Mouse (Mus musculus) cerebellum, adult 8-10 months (tissue): Measurements from ENCODE around the gene Rmdn2.
A peak's percentile ranks its signal among the peaks of the same experiment; 100 is the strongest.

Source experiments
- DNase-seq: peaks from one replicate; pipeline ENCODE4 v3.0.0; 2022

Gene Rmdn2

DNA sequence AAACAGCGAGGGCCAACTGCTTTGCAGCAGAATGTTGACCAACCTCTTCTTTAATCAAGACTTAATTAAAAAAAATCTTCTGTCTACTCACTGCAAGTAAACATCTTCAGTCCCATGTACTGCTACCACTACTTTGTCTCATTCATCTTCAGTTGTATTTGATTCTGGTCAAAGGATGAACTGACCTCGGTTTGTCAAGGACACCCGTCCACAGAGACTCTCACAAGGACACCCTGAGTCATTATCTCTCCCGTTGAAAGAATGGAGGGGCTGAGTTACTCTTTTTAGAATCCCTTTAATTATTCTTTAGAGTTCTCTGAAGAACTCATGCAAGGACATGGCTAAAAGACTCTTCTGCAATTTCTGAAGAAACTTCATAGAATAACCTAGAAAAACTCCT, at the start of gene Rmdn2:
Gene Rmdn2 (plus strand): TSS at position 319 of the 400 bp plus-strand sequence.
- DNase-seq: no peak

DNA sequence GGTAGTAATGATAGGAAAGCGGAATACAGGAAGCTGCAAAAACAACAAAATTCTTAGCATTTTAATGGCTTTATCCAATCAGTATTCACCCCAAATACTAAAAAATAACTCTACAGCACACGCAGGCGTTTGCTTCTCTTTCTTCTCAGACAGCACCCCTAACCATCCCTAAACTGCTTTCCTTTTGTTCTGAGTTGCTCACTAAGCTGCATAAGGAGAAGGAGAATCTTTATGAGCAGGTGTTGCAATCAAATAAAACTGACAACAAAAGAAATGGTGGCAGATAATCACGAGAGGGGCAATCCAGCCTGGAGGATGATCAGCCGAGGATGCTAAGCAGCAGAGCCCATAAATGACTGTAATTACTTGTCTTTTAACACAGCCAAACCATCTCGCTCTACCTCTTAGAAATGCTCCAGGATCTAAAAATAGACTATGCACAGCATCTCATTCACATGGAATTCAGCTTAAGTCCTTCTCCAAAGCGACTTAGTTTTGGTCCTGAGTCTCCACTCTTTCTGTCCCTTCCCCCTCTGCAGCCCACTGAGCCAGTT, 48.5 kb upstream of the Rmdn2 start:
- no peak for DNase-seq

DNA sequence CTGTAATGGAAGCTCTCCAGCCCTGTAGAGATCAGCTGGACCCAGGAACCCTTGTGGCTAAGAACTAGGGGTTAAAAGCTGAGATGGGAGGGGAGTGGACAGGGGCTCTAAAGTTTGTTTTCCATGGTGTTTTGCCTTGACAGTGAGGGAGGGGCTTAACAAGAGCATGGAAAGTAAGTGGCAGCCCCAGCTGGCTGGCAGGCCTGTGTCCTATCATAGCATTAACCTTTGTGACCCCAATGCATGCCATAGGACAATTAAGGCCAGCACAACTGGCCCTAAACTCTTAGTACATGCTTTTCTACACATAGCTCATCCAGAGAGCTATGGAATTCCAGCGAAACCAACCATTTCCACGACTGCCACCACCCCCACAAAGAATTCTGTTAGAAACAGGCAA, 47.9 kb upstream of the Rmdn2 start:
- no peak for DNase-seq

DNA sequence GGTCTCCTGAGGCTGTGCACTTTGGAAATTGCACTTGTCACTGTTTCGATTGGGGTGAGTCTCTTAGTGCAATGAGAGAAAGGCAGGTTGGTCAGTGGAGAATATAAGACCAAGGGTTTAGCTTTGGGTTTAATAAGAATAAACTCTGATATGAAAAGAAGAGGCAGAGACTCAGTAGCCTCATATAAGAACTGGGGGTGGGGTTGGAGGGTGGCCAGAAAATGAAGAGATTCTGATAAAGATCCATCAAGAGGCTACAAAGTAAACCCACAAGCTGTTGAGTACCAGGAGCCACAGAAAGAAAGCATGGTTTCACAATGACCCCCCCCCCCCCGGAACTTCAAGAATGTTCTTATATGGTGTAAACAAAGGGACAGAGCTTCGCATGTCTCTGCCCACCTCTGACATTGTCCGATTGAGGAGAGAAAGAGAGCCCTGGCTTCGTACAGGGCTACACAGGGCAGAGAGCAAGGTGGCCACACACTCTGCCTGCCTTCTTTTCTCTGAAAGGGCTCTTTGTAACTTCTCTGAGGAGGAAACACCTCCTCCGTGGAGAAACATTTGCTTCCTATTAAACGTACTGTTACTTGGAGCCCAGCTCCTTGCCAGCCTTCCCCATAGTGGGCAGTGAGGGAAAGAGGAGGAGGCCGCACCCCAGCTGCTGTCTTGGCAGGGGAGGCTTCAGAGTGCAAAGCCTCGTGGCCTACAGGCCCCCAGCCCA, 46.3 kb upstream of the Rmdn2 start:
- DNase-seq: no peak

DNA sequence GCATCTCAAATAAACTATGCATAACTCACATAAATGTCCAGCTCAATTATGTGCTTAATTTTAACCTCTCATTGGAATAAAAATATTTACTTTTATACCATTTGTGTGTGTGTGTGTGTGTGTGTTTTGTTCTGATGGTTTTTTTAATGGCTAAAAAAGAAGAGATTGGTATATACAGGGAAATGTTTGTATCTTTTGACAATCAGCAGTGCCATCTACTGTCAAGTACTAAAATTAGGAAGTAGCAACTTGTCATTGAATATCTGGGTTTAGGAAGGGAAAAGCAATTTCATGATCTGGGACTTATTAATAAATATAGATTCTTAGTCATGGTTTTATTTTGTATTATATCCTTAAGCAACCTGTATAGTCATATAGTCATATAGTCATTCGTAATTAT, 43.3 kb upstream of the Rmdn2 start:
- DNase-seq: no peak

DNA sequence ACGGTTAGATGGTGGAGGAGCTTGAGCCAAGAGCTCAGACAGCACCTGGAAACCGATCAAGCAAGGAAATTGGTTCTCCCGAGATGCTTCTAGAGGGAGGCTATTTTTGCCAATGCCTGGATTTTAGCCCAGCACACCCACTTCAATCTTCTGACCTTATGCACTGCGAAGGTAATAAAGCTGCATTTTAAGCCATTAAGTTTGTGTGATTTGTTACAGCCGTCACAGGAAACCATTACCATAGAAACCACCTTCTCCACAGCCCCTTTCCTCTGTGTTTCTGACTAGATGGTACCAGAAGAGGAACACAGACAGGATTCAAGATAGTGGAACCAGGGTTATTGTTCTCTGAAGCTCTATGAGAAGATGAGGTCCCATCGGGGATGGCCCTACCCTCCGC, 33.3 kb upstream of the Rmdn2 start:
- DNase-seq: no peak

DNA sequence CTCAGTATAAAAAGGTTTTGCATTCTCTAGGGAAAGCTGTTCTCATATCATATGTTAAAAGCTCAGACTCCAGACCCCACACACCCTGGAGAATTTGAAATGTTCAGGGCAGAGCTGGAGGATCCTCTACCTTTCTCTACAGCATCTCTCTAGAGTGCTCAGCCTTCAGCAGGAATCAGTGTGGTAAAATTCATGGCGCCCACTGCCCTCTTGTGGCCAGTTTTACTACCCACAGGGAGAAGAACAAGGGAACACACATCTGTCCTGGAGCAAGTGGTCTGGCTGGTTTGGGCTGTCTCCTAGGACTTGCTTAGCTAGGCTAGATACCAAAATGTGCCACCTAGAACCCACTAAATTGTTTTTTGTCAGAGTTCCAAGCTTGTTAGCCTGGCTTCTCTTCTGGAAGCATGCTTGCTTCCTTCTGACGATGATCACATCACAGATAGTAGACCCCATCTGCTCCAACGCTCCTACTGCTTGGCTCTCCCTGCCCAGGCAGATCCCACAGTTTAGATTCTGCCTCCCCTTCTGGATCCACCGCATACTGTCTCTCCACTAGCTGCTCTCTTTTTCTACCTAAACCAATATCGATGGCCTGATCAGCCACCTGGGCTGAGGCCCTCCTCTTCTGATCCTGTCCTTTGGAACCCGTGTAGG, 31.3 kb upstream of the Rmdn2 start:
- DNase-seq: peak; percentile 65

DNA sequence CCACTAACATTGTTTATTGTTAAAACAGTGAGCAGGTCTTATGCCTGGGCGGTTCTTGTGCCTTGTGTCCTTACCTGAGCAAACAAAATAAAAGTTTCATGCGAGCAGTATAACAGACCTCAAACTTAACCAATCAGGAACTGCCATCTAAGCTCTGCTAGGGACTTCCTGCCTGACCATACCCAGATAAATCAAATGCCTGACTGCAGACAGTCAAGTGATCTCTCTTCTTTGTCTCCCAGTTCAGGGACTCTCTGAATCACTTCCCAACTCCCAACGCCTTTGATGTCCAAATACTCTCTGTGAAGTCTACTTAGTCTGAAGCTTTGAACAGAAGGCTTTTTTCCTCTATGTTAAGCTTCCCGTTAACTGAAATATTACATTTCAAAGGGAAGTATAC, 28.2 kb upstream of the Rmdn2 start:
- no peak for DNase-seq

DNA sequence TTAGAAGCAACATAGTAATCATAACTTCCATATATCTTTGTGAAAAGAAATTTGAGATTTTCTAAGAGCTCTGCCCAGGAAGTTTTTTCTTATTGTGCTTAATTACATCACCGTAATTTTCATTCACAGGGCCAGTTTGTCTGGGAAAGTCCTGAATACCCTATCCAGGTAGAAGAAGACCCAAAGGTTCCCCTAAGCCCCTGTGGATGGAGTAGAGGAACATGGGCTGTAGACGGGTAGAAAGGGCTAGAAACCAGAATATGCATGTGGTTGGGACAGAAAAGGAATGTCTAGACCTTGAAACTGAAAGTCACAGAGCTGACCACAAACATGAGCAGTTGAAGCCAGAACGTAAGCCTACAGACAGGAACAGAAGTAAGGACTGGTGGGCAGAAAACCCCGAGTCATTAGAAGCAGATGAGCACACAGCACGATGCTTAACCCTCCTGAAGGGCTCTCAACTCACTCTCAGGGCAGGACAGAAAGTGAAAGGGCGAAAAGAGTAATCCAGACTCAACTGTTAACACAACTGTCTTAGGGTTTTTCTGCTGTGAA, 27.3 kb upstream of the Rmdn2 start:
- DNase-seq: no peak

DNA sequence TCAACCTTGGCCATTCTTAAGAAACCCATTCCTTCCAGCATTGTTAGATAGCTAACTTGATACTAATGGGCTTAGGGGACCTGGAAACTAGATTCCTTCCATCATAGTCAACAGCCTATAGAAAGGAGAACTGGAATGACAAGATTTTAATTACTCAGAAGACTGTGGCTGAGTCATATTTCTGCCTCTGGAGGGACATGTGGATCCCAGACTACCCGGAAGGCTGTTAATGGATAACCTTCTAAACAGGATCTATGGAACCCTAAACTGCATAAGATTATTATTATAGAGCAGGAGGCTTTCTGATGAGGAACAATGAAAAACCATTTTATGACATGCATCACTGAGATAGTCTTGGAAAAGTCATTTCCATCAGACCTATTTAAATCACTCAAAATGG, 21.8 kb upstream of the Rmdn2 start:
- DNase-seq: no peak

DNA sequence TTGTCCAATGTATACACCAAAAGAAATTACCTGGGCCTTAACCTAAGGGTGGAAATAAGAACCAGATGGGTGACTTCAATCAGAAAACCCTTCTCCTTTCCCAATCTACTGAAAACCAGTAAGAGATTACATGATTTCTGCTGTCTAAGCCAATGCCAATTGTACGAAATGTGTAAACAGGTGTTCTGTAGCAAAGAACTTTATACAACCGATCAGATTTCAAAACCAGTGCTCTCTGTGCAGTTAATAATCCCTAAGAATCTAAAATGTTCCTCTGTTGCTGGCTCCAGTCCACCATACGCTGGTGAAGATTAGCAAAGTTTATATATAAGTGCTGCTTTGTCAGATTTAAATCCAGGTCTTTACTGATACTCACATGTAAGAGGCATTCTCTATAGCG, 15.7 kb upstream of the Rmdn2 start:
- no peak for DNase-seq

DNA sequence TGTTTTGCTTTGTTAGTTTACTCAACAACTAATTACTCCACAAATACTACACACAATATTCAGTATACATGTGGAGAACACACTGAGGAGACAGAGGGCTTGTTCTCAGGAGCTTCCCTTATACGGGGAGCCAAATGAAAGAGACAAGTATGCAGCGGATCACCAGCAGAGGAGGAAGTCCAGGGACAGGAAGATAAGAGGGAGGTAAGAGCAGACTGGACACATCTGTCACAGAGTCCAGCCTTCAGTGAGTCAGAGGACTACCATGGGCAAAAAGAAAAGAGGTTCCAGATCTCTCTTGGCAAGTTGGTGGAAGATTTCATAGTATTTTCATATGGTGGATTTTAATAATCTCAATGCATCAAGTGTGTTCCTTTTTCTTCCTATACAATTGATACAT, 13.5 kb upstream of the Rmdn2 start:
- DNase-seq: no peak

DNA sequence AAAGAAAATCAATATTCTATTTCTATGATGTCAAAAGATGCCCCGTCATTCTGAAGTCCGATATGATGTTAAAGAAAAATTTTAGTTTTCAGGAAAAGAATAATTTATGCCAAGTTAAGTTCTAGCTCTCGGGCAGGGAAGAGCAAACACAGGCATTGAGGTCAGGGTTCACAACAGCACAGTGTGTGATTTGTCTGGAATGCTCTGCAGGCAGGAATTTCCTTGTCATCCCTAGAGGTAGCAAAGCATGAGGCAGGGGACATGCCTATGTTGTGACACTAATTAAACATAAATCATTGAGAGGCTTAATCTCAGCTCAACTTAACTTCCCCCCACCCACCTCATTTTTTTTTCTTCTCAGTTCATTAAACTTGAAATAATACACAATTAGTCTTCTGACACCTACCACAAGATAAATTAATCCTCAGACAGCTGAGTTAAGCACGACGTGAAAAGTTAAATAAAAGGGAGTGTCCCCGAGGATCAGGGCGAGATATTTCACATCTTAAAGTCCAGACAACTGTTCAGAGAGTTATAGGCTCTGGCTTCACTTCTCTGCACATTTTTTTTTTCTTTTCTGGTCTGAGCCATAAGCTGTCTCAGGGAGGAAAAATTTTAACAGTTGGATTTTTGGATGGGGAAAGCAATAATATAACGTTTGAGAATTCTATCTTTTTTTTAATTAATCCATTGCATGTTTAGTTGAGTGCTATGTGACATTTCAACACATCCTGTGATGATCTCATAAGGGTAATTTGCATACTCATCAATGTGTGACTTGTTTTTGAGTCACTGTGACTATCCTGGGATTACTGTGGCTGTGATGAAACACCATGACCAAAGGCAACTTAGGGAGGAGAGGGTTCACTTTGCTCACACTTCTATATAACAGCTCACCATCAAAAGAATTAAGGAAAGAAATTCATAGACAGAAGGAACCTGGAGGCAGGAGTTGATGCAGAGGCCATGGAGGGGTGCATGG, 12.8 kb upstream of the Rmdn2 start:
- no peak for DNase-seq

DNA sequence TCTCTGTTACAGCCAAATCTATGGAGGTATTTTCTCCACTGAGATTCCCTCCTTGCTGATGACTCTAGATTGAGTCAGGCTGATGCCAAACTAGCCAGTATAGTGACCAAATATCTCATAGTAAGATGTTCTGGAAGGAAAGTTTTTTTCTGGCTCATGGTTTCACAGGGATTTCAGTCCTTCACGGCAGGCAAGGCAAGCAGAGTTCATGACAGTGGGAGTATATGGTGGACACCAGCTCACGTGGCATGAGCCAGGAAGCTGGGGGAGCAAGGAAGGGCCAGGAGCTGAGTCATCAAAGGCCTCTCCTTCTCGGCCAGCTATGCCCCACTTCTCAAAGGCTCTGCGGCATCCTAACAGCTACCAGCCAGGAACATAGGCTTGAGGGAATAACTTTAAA, 11.6 kb upstream of the Rmdn2 start:
- DNase-seq: no peak

DNA sequence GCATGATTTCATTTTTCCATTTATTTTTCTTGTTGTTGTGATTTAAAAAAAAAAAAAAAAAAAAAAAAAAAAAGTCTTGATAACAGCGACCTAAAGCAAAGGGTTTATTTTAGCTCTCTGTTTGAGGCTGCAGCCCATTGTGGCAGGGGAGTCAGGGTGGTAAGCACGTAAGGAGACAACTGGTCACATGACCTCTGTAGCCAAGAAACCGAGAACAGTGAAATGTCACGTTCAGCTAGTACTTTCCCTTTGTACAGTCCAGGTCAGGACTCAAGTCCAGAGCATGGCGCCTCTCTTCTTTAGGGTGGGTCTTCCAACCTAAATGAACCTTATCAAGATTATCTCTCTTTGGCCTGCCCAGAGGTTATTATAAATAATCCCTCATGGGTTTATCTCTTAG, 9.3 kb upstream of the Rmdn2 start:
- no peak for DNase-seq

DNA sequence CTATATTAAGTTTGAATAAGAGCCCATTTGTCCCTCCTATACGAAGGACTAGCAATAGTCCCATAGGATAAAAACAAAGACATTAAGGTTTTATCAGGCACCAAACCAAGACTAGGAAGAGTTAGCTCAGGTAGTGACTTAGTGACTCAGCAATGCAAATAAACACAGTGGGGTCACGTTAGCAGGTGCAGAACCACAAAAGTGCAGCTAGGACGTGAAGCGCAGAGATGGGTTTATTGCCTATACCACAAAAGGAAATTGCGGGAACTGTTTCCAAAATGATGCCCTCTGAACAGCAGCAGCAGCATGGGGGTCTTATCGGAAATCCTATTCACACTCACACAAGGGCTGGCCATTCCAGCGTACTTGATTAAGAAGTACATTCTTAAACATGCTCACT, 8.2 kb upstream of the Rmdn2 start:
- DNase-seq: no peak

DNA sequence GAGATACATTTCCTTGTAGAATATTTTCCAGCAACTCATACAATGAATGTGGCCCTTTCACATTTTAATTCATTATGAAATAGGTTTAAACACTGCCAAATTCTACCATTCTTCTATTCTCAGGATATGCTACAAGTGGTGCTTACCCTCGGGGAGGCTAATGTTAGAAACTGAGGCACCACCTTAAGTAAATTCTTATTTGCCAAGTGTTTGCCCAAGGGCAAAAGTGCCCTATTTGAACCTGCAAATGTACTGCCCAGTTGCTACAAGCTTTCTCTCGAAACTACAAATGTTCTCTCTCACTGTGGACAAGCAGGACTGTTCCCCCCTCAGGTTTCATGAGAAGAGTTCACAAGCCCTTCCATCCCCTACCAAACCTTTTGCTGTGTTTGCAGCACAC, 5.9 kb upstream of the Rmdn2 start:
- DNase-seq: no peak

DNA sequence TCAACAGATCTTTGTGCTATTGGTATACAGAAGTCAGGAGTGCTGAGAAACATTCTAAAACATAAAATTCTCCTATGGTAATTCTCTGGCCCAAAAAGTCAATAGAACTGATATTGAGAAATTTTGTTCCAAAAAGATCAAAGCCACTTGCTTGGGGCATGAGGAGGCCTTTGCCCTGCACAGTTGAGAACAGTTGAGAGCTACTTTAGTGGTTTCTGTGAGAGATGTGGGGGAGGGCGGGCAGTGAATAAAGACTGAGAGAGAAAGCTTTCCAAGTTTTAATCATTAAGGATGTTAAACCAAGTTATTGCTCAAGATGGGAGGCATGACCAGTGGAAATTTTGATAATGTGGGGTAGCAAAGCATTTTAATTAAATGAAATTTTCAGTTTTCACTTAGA, 2.0 kb upstream of the Rmdn2 start:
- DNase-seq: no peak

DNA sequence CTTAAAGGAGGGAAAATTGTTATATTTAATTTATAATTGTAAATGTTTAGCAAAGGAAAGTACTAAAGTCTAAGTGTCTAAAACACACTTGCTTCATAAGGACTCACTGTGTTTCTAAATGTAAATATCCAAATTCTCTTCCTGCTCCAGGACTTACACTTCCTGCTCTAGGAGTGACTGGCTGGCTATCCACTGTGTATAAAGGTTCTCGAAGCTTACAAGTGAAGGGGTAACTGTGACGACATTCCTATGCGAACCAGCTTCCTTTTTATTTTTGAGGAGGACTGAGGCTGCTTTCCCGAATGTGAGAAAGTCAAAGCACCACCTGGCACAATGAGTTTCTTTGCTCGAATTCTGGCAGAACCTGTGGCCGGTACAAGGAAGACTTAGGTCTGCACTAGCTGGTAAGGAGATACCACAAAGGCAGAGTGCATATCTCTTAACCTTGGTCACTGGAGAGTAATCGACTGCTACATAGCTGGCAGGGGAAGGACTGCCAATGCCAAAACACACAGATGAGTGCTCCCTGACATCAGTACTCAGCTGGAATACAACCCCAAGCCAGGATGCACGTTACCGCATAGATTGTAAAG, 1.4 kb upstream of the Rmdn2 start:
- DNase-seq: no peak

DNA sequence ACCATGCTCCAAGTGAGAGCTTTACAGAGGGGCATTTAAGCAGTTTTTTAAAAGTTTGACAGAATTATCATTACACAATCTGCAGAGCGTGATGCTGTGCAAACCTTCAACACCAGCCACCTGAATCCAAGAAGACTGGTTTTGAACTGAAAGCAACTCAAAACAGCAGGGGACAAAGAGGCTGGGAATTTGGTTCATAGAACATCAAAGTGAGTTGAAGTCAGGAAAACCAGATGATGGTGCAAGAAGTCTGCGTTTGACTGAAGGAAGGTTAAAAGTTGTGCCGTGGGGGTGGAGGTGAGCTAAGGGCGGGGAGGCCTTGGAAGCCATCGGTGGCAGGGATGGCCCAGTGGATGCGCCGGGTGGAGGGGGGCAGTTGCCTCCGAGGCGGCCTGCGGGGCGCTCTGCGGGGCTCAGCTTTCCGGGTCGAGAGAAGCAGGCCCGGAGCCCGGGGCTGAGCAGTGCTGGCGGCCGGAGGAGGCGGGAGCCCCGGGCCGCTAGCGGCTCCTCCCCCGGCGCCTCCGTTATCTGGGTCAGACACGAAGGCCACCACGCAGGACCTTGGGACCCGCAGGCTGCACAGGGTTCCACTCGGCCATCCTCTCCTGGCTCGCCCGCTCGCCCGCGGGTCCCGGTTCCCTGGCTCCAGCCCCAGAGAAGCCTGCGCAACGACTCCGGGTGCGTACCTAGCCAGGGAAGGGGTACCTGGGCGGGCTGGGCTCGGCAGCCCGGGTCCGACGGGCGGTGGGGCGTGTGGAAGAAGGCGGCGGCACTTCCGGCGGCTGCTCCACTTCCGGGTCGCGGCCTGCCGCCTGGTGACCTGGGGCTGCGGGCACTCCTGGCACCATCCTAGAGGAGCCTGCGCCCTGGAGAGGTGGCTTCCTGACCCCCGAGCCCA, 3.3 kb downstream of the Rmdn2 start:
- DNase-seq: peak; percentile 81

DNA sequence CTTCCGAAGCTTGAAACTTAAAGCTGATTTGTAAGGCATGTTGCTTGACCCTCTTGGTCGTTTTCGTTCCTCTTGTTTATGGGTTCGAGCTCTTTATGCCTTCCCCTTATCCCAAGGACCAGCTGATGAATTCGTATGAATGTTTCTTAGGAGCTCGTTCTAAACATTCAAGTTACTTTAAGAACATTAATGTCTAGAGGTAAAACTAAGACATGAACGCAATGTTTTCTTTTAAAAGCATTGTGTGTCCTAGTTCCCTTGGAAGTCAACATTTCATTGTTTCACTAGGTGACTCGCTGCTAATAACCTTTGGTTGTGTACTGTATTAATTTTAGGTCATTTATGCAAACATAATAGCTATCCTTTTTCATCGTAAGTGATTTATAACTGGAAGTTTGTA, 4.2 kb downstream of the Rmdn2 start:
- no peak for DNase-seq

DNA sequence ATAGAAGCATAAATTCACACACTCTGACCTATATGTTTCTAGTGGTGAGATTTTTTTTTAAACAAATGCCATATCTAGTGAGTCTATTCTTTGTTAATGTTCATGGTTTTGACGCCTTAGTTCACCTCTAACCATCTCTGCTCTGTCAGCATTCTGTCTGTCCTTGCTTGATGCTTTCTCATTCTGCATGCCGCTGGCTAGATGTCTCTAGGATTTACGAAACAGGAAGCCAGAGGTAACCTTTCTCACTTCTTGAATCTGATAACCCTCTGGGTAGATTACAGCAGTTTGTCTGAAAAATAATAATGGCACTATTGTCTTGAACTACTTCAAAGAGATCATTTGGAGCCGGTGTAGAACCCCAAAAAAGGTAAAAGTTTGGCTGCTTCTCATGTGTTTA, 5.0 kb downstream of the Rmdn2 start:
- no peak for DNase-seq
